Mouse (Mus musculus) fat pad, adult 2 months (tissue): Measurements from ENCODE around the gene Skida1.
A peak's percentile ranks its signal among the peaks of the same experiment; 100 is the strongest.
"Not testable (repeated sequence)": the region's sequence is repeated elsewhere in the genome, so short reads cannot be mapped to it uniquely, and the experiment has no call there.

ENCODE experiments used
- DNase-seq: peaks from one replicate; pipeline ENCODE4 v3.0.0-alpha.2; 2011; ENCODE audit warnings: low read depth, low spot score; ENCODE audit errors: extremely low read depth

Skida1 gene

GRCm38 (mm10) chr2:18048453-18049075, at the start of gene Skida1:
TSS of gene Skida1 (minus strand) at chr2:18049051.
- DNase-seq = no peak

GRCm38 (mm10) chr2:18095804-18096203, 47.0 kb upstream of the Skida1 start:
- no peak for DNase-seq

GRCm38 (mm10) chr2:18094319-18094718, 45.5 kb upstream of the Skida1 start:
- DNase-seq = no peak

- peak; percentile 30 for DNase-seq
Measured at GRCm38 (mm10) chr2:18093858-18094257, 45.0 kb upstream of the Skida1 start.

- not testable (repeated sequence) for DNase-seq
Measured at GRCm38 (mm10) chr2:18087695-18088094, 38.8 kb upstream of the Skida1 start.

- DNase-seq = no peak
Measured at GRCm38 (mm10) chr2:18080182-18080860, 31.5 kb upstream of the Skida1 start.

- no peak for DNase-seq
Measured at GRCm38 (mm10) chr2:18071947-18072346, 23.1 kb upstream of the Skida1 start.

- no peak for DNase-seq
Measured at GRCm38 (mm10) chr2:18068071-18068796, 19.4 kb upstream of the Skida1 start.

- no peak for DNase-seq
Measured at GRCm38 (mm10) chr2:18066436-18066835, 17.6 kb upstream of the Skida1 start.

- DNase-seq = no peak
Measured at GRCm38 (mm10) chr2:18065708-18066030, 16.8 kb upstream of the Skida1 start.

GRCm38 (mm10) chr2:18064941-18065707, 16.3 kb upstream of the Skida1 start:
- no peak for DNase-seq

- no peak for DNase-seq
Measured at GRCm38 (mm10) chr2:18064356-18064858, 15.6 kb upstream of the Skida1 start.

GRCm38 (mm10) chr2:18063763-18064251, 15.0 kb upstream of the Skida1 start:
- peak; percentile 39 for DNase-seq

GRCm38 (mm10) chr2:18060396-18060795, 11.5 kb upstream of the Skida1 start:
- DNase-seq = no peak

GRCm38 (mm10) chr2:18059891-18060290, 11.0 kb upstream of the Skida1 start:
- no peak for DNase-seq

- no peak for DNase-seq
Measured at GRCm38 (mm10) chr2:18059063-18059462, 10.2 kb upstream of the Skida1 start.

GRCm38 (mm10) chr2:18058146-18058708, 9.4 kb upstream of the Skida1 start:
- DNase-seq = no peak

GRCm38 (mm10) chr2:18057336-18058145, 8.7 kb upstream of the Skida1 start:
- DNase-seq = no peak

GRCm38 (mm10) chr2:18056786-18057255, 8.0 kb upstream of the Skida1 start:
- peak; percentile 49 for DNase-seq
